In the genomic region with DNA sequence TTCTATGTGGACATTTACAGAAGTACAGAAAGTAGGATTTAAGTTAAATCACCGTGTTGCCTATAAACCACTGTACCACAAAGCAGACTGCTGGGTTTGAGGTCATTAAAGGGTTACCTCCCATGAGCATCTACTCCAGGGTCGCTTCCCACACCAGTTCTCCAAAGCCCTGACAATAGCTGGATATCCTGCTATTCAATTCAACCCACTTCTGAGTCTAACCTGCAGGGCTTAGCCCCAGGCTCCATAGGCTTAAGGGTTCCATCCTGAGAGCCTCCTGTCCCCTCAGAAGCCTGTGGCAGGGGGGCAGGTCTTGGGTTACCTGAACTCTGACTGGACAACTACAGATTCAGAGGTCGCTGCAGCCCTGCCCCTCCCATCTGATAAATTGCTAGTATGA, we compare ENCODE assay signal across 22 mouse cellular contexts. TPM values are rescaled to one million over a fixed set of nuclear protein-coding genes. Genes with fewer than 3 reads are reported as not detected.
DNase-seq lines count a peak whose midpoint lies in the region; ATAC-seq and TF ChIP-seq lines count a peak whose summit lies in the region.
"Had no signal": no experiment of that assay in that cellular context is flagged by ENCODE, and none has a peak within 500 bp of the region (broad histone marks: within the 10 kb centered on the region; RNA-seq: fewer than 3 reads in every experiment).

No protein-coding gene starts in this region.

- peak overlapping the region; percentile 38; the same call in 1 of the 2 replicates for H3K27ac ChIP-seq in kidney, embryonic 15.5 days
- H3K27ac ChIP-seq in lung, embryonic 16.5 days (ENCODE audit: low read length): peak overlapping the region; percentile 46
- 0 out of 2 replicates have a peak overlapping the region, but pooled peaks have one; percentile 24 for H3K27ac ChIP-seq in stomach, postnatal 0 days (replicated peaks)
- H3K27ac ChIP-seq: embryonic facial prominence, embryonic 12.5 days; forebrain, embryonic 15.5 days; hindbrain, embryonic 12.5 days had no signal

- DNase-seq in heart, adult 11 months: peak; percentile 91
- DNase-seq in heart, postnatal 10 days: no peak
- no peak for DNase-seq in kidney, postnatal 25 days
- DNase-seq in lung, postnatal 14 days: no peak
- DNase-seq in stomach, postnatal 0 days (ENCODE audit: low spot score): no peak
- DNase-seq: adrenal gland, postnatal 14 days; B cell, adult 2 months; cerebellum, adult 11-12 months; cerebellum, adult 9-10 months; cerebellum, postnatal 25 days; gastrocnemius, postnatal 36 days; heart, adult 18-20 months; heart, postnatal 36 days had no signal

- H3K4me1 ChIP-seq in kidney, embryonic 15.5 days: peaks cover 12% of the 10 kb centered on the region
- H3K4me1 ChIP-seq in lung, embryonic 16.5 days (replicated peaks; ENCODE audit: control insufficient read depth, insufficient read depth, low read length): peaks cover 5% of the 10 kb centered on the region; the same call in 1 of the 2 replicates
- H3K4me1 ChIP-seq in stomach, postnatal 0 days (replicated peaks; ENCODE audit: control insufficient read depth, insufficient read depth): no peaks in the 10 kb centered on the region
- H3K4me1 ChIP-seq: forebrain, embryonic 15.5 days; hindbrain, embryonic 12.5 days had no signal

- no peaks in the 10 kb centered on the region for H3K36me3 ChIP-seq in kidney, embryonic 15.5 days
- no peaks in the 10 kb centered on the region; the same call in 1 of the 2 replicates for H3K36me3 ChIP-seq in lung, embryonic 16.5 days (ENCODE audit: control insufficient read depth, insufficient read depth, low read length)
- H3K36me3 ChIP-seq in stomach, postnatal 0 days (ENCODE audit: control insufficient read depth, insufficient read depth, low read length): no peaks in the 10 kb centered on the region
- H3K36me3 ChIP-seq: embryonic facial prominence, embryonic 12.5 days; forebrain, embryonic 15.5 days; heart, embryonic 12.5 days; hindbrain, embryonic 12.5 days had no signal

- 68% methylated on average over 3 of the region's 3 CpGs for WGBS in kidney, embryonic 15.5 days
- 61% methylated on average over 3 of the region's 3 CpGs for WGBS in lung, embryonic 16.5 days
- 66% methylated on average over 3 of the region's 3 CpGs for WGBS in stomach, postnatal 0 days

- H3K9ac ChIP-seq in kidney, embryonic 15.5 days: no peak overlapping the region
- no peak overlapping the region for H3K9ac ChIP-seq in lung, embryonic 16.5 days (ENCODE audit: low read length)
- no peak overlapping the region for H3K9ac ChIP-seq in stomach, postnatal 0 days (ENCODE audit: low read length)
- H3K9ac ChIP-seq: embryonic facial prominence, embryonic 12.5 days; forebrain, embryonic 15.5 days; heart, embryonic 12.5 days; hindbrain, embryonic 12.5 days had no signal

- no peak for TF ChIP-seq CTCF in stomach, postnatal 0 days (IDR thresholded peaks at IDR 0.05; ENCODE audit: low read depth)

- H3K9me3 ChIP-seq in kidney, embryonic 15.5 days (replicated peaks): no peaks in the 10 kb centered on the region
- no peaks in the 10 kb centered on the region for H3K9me3 ChIP-seq in lung, embryonic 16.5 days (ENCODE audit: control insufficient read depth, low read length)
- H3K9me3 ChIP-seq in stomach, postnatal 0 days (ENCODE audit: control insufficient read depth, low read length): no peaks in the 10 kb centered on the region
- H3K9me3 ChIP-seq: embryonic facial prominence, embryonic 12.5 days; forebrain, embryonic 15.5 days; heart, embryonic 12.5 days; hindbrain, embryonic 12.5 days had no signal

- TF ChIP-seq EP300 in stomach, postnatal 0 days (optimal IDR thresholded peaks at IDR 0.05): no peak

- intact Hi-C loops in heart, postnatal 10 days (cut with DNase I): loop anchor here (10.0 kb wide), 1 partner anchor 655 kb away; no protein-coding TSS in a partner anchor

- no peak overlapping the region for H3K4me3 ChIP-seq in kidney, embryonic 15.5 days (replicated peaks)
- H3K4me3 ChIP-seq in lung, embryonic 16.5 days (ENCODE audit: low read length): no peak overlapping the region
- H3K4me3 ChIP-seq in stomach, postnatal 0 days (ENCODE audit: low read depth, low read length): no peak overlapping the region
- H3K4me3 ChIP-seq: embryonic facial prominence, embryonic 12.5 days; forebrain, embryonic 15.5 days; heart, embryonic 12.5 days; hindbrain, embryonic 12.5 days had no signal

- no peak overlapping the region for H3K4me2 ChIP-seq in kidney, embryonic 15.5 days
- H3K4me2 ChIP-seq in lung, embryonic 16.5 days (ENCODE audit: low read depth, low read length): no peak overlapping the region
- H3K4me2 ChIP-seq in stomach, postnatal 0 days (replicated peaks; ENCODE audit: low read depth): no peak overlapping the region
- H3K4me2 ChIP-seq: embryonic facial prominence, embryonic 12.5 days; forebrain, embryonic 15.5 days; heart, embryonic 12.5 days; hindbrain, embryonic 12.5 days had no signal

- H3K27me3 ChIP-seq in kidney, embryonic 15.5 days: no peaks in the 10 kb centered on the region
- H3K27me3 ChIP-seq in lung, embryonic 16.5 days (ENCODE audit: control insufficient read depth, insufficient read depth, low read depth, low read length): no peaks in the 10 kb centered on the region
- no peaks in the 10 kb centered on the region for H3K27me3 ChIP-seq in stomach, postnatal 0 days (ENCODE audit: control insufficient read depth, insufficient read depth, low read length)
- H3K27me3 ChIP-seq: embryonic facial prominence, embryonic 12.5 days; forebrain, embryonic 15.5 days; heart, embryonic 12.5 days; hindbrain, embryonic 12.5 days had no signal

- peak; percentile 30; the same call in 1 of the 2 replicates for ATAC-seq in kidney, embryonic 15.5 days (replicated peaks; ENCODE audit: low FRiP score)
- 0 out of 2 replicates have a peak, but pooled peaks have one; percentile 37 for ATAC-seq in lung, embryonic 16.5 days (ENCODE audit: low read depth)
- no peak for ATAC-seq in stomach, postnatal 0 days (ENCODE audit: low FRiP score, low TSS enrichment)
- ATAC-seq: CD4-positive, CD25-positive, alpha-beta regulatory T cell, adult 4 months; forebrain, embryonic 15.5 days; hindbrain, embryonic 16.5 days had no signal

RNA-seq across cellular contexts. Expression of gene Mansc1, which starts 12.2 kb away (rescaled TPM):
- 1 to 10 TPM; 7.0 to 9.8 TPM for total RNA-seq in heart, postnatal 10 days (2021)
- polyA plus RNA-seq in kidney, embryonic 15.5 days (2015; fragmentation: Nextera tagmentation; extraction: Ambion mirVana): 6.9 and 7.0 TPM in 2 replicates
- 8.4 and 9.8 TPM in 2 replicates for polyA plus RNA-seq in lung, embryonic 16.5 days (2015; fragmentation: Nextera tagmentation; extraction: Ambion mirVana)
- polyA plus RNA-seq in stomach, postnatal 0 days (2015; fragmentation: Nextera tagmentation; extraction: Ambion mirVana): 17.1 and 18.2 TPM in 2 replicates
- total RNA-seq: MEL had no signal

RNA-seq across cellular contexts. Expression of gene Borcs5, which starts 19.2 kb away (rescaled TPM):
- total RNA-seq in heart, postnatal 10 days (2021): 10 to 100 TPM; 10.8 to 11.3 TPM
- polyA plus RNA-seq in kidney, embryonic 15.5 days (2015; fragmentation: Nextera tagmentation; extraction: Ambion mirVana): 15.8 and 16.4 TPM in 2 replicates
- 13.9 and 16.1 TPM in 2 replicates for polyA plus RNA-seq in lung, embryonic 16.5 days (2015; fragmentation: Nextera tagmentation; extraction: Ambion mirVana)
- polyA plus RNA-seq in stomach, postnatal 0 days (2015; fragmentation: Nextera tagmentation; extraction: Ambion mirVana): 17.7 and 20.7 TPM in 2 replicates

RNA-seq across cellular contexts. Expression of gene Lrp6, which starts 53.4 kb away (rescaled TPM):
- total RNA-seq in heart, postnatal 10 days (2021): 10 to 100 TPM; 53.4 to 57.0 TPM
- 34.5 and 37.5 TPM in 2 replicates for polyA plus RNA-seq in kidney, embryonic 15.5 days (2015; fragmentation: Nextera tagmentation; extraction: Ambion mirVana)
- polyA plus RNA-seq in lung, embryonic 16.5 days (2015; fragmentation: Nextera tagmentation; extraction: Ambion mirVana): 22.4 and 22.7 TPM in 2 replicates
- polyA plus RNA-seq in stomach, postnatal 0 days (2015; fragmentation: Nextera tagmentation; extraction: Ambion mirVana): 12.1 and 12.7 TPM in 2 replicates
